Mouse (Mus musculus): ENCODE data around the gene Atf3.

Atf3 gene

DNA sequence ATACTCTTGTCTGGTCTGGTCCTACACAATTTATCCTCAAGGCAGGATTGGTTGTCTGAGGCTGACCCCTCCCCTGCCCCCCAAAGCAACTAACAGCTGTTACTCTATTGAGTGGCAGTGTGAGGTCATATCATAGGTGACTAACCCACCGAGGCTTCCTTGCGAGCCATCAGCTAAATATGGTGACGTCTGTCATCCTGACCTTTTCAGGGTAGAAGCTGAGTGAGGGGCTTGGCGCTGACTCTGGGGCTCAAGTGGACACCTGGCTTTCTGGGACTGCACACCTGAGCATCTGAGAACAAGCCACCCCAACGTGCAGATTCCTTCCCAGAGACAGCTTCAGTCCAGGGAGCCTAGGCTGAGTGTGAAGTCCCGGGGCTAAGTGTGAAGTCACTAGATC lies at the start of gene Atf3:
Atf3 (minus strand) TSS at position 101 of the 400 bp plus-strand sequence.
- DNase-seq (ENCODE audit: extremely low read depth, low read depth, low spot score), result no peak

DNA sequence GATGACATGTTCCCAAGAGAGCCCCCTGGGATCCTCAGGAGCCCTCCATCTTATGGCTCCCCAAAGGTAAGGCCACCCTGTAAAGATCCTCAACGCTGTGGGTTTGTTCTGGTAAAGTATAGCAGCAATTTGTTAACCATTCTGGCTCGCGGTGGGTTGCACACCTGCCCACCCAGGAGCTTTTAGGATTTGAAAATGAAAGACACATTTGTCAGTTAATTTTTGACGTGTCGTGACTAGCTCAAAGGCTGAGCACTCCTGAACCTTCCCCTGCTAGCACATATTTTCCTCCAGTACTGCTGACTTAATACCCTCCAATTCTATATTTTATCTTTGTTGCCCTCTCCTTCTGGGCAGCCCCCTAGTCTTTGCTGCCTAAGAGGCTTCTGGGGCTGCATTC lies 49.3 kb upstream of the Atf3 start:
- DNase-seq (ENCODE audit: extremely low read depth, low read depth, low spot score), result no peak

- no peak for DNase-seq (ENCODE audit: extremely low read depth, low read depth, low spot score)
Measured at GRCm38 (mm10) chr1:191263471-191263870, 45.6 kb upstream of the Atf3 start.

DNA sequence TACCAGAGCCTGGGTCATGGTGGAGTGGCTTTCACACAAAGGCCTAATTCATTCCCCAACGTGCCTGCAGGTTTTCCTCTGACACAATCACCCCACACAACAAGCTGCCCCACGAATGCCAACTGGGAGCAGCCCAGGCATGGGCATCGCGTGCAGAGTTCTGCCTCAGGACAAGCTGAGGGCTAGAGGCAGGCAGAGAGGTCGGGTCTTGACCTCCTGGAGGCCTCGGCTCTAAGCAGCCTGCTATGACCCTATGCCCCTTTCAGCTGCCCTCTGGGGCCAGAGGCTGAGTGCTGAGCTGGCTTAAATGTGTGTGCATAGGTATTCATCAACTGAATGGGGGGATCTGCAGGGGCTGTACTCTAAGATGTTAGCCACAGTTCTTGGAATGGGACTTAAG lies 44.0 kb upstream of the Atf3 start:
- no peak for DNase-seq (ENCODE audit: extremely low read depth, low read depth, low spot score)

GRCm38 (mm10) chr1:191259661-191260060 lies 41.8 kb upstream of the Atf3 start:
- DNase-seq (ENCODE audit: extremely low read depth, low read depth, low spot score), result no peak

DNA sequence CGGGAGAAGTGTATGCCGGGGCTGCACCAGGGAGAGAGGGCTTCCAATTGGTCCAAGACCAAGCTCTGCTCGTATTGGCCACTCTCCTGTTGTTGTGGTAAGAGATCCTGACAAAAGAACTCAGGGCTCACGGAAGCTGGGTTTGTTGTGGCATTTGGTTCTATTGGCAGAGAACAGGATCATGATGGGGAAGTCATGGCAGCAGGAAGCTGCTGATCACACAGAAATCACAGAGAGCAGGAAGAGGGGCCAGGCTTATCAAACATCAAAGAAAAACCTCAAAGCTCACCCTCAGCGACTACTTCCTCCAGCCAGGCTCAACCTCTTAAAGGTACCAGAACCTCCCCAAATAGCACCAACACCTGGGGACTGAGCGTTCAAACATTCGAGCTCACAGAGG lies 41.3 kb upstream of the Atf3 start:
- DNase-seq (ENCODE audit: extremely low read depth, low read depth, low spot score), result no peak

GRCm38 (mm10) chr1:191258521-191258920 lies 40.7 kb upstream of the Atf3 start:
- DNase-seq (ENCODE audit: extremely low read depth, low read depth, low spot score), result no peak

GRCm38 (mm10) chr1:191257981-191258380 lies 40.1 kb upstream of the Atf3 start:
- DNase-seq (ENCODE audit: extremely low read depth, low read depth, low spot score), result no peak

DNA sequence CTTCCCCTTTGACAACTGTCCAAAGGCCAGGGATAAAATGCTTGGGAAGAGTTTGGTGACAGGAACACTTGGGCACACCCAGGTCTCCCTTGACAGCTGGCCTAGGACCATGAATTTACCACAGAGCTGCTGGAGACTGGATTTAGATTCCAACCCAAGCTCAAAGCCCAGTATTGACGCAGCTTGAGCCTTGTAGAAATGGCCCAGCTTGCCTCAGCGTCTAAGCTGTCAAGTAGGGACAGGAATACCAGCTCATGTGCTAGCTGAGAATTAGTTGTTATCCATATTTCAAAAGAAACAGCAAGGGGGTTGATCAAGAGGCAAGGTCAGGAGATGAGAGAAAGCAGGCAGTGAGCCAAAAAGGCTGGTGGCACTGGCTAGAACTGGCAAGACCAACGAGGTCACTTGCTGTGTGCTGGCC lies 39.5 kb upstream of the Atf3 start:
- DNase-seq (ENCODE audit: extremely low read depth, low read depth, low spot score), result peak; percentile 94

GRCm38 (mm10) chr1:191256566-191257350 lies 38.9 kb upstream of the Atf3 start:
- DNase-seq (ENCODE audit: extremely low read depth, low read depth, low spot score), result no peak

DNA sequence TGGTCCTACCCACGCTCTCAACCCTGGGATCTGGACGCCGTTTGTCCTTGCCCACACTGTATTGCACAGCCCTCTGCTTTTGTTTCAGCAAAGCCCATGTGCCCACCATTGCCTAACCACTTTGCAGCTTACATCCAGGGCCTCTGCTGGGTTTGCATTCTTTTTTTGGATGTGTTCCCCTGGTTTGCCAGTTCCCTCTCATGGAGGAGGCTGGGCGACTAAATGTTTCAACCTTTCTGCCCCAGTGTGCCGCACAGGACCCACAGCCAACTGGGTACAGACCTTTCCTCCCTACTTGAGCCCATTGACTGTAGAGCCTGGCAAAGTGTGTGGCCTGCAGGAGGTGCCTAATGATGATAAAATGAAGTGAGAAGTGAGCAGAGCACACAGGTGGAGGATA lies 38.3 kb upstream of the Atf3 start:
- no peak for DNase-seq (ENCODE audit: extremely low read depth, low read depth, low spot score)

GRCm38 (mm10) chr1:191254448-191254847 lies 36.6 kb upstream of the Atf3 start:
- peak; percentile 95 for DNase-seq (ENCODE audit: extremely low read depth, low read depth, low spot score)

GRCm38 (mm10) chr1:191253636-191254035 lies 35.8 kb upstream of the Atf3 start:
- no peak for DNase-seq (ENCODE audit: extremely low read depth, low read depth, low spot score)

DNA sequence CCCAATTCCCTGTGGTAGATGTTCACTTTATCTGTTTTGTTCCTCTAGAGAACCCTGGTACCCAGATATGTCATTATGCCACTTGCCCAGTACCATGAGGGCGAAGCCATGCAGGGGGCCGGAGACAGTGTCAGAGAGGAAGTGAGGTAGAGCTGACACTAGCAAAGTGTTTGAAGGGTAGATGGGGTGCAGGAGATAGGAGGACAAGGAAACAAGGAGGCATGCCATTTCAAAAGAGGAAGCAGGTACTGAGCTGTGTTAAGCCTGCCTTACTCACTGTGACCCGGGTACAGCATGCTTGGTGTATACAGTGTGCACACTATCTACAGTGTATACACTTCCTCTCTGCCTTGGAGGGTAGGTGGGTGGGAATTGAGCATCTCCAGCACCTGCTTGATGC lies 32.1 kb upstream of the Atf3 start:
- DNase-seq (ENCODE audit: extremely low read depth, low read depth, low spot score), result no peak

GRCm38 (mm10) chr1:191248423-191248822 lies 30.6 kb upstream of the Atf3 start:
- no peak for DNase-seq (ENCODE audit: extremely low read depth, low read depth, low spot score)

GRCm38 (mm10) chr1:191247561-191247960 lies 29.7 kb upstream of the Atf3 start:
- DNase-seq (ENCODE audit: extremely low read depth, low read depth, low spot score), result peak; percentile 98

GRCm38 (mm10) chr1:191243855-191244254 lies 26.0 kb upstream of the Atf3 start:
- DNase-seq (ENCODE audit: extremely low read depth, low read depth, low spot score), result no peak

GRCm38 (mm10) chr1:191242065-191242698 lies 24.3 kb upstream of the Atf3 start:
- no peak for DNase-seq (ENCODE audit: extremely low read depth, low read depth, low spot score)

- no peak for DNase-seq (ENCODE audit: extremely low read depth, low read depth, low spot score)
Measured at GRCm38 (mm10) chr1:191241574-191241973, 23.7 kb upstream of the Atf3 start.

GRCm38 (mm10) chr1:191239602-191240001 lies 21.8 kb upstream of the Atf3 start:
- DNase-seq (ENCODE audit: extremely low read depth, low read depth, low spot score), result no peak

DNA sequence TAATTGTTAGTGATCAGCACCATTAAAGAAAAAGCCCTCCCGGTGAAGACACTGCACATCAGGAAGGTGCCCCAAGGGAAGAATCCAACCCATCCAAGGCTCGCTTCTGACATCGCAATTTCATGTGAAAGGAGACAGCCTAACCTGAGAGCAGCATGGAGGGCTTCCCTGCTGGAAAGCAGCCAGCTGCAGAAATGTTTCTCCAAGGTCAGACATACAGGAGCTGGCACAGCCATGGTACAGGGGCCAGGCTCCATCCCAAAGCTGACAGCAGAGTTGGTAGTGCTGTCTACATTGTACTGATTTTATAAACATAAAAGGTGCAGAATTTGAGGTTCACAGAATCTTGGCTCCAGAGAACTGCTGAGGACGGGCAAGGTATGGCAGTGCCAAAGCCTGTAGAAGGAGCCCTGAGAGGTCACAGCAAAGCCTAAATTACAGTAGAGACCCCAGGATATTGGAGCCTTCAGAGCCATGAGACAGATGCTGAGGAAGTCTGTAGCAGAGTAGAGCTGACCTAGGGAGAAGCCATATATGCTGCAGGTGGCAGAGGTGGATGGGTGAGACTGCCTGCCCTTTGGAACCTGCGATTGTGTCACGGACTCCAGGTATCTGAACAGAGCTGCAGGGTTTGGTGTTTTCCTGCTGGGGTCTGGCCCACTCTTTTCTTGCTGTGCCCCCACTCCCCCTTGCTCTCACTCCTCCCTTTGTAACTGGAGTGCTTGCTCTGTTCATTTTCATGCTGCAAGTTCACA lies 18.1 kb upstream of the Atf3 start:
- no peak for DNase-seq (ENCODE audit: extremely low read depth, low read depth, low spot score)

- no peak for DNase-seq (ENCODE audit: extremely low read depth, low read depth, low spot score)
Measured at GRCm38 (mm10) chr1:191234837-191235236, 17.0 kb upstream of the Atf3 start.

All from fat pad, adult 2 months (tissue).